Mouse (Mus musculus) c-Kit-positive CD71-negative TER-119-negative erythroid progenitor cells, embryonic 14.5 days (primary cell): ENCODE data around the gene Kcnj12.
A peak's percentile ranks its signal among the peaks of the same experiment; 100 is the strongest.

Experiments
- DNase-seq: peaks from one replicate; pipeline ENCODE4 v3.0.0-alpha.2; 2013; ENCODE audit warnings: low read depth

The Kcnj12 gene

DNA sequence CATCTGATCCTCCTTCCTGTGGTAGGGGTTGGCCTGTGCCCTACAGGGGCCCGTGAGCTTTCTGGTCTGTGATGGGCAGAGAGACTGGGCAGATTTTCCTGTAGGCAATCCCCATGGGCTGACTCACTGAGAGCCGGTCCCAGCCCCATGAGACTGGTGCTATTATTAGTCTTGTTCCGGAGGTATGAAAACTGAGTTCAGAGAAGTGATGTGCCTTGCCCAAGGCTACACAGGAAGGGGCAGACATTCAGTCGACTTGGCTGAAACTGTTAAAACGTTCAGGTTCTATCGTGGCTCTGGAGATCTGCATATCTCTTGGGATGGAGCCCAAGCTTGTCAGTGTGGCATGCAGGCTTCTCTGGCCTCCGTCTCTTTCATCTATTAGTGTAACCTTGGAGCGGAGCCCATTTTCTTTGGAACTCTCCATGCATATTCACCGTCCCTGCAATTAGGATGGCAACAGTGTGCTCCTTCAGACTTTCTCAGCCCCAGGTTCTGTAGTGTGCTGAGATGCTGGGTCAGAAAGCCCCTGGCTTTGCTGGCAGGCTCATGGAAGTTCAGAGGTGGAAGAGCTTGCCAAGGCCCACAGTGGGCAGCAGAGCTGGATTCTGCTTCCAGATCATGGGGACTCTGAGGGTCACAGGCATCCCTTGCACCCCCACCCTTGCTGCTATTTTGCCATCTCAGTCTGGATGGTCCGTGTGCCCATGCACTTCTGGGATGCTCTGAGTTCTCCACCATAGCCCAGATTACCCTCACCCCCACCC is 37.5 kb downstream of the Kcnj12 start:
- DNase-seq, result no peak

DNA sequence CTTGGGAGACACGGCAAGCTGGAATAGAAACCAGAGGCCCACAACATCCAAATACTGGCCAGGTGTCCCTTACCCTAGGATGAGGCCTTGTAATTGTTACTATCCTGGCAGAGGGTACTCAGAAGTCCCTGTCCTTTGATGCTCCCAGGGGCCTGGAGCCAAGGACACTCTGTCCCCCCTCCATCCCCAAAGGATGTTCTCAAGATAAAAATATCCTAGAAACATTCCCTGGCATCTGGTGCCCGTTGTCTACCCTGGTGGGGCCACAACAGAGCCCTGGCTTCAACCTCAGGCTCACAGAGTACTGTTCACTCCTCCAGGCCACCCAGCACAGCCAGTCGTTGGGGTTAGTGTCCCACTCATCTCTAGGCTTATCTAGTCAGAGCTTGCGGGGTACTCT is 38.3 kb downstream of the Kcnj12 start:
- DNase-seq, result no peak

DNA sequence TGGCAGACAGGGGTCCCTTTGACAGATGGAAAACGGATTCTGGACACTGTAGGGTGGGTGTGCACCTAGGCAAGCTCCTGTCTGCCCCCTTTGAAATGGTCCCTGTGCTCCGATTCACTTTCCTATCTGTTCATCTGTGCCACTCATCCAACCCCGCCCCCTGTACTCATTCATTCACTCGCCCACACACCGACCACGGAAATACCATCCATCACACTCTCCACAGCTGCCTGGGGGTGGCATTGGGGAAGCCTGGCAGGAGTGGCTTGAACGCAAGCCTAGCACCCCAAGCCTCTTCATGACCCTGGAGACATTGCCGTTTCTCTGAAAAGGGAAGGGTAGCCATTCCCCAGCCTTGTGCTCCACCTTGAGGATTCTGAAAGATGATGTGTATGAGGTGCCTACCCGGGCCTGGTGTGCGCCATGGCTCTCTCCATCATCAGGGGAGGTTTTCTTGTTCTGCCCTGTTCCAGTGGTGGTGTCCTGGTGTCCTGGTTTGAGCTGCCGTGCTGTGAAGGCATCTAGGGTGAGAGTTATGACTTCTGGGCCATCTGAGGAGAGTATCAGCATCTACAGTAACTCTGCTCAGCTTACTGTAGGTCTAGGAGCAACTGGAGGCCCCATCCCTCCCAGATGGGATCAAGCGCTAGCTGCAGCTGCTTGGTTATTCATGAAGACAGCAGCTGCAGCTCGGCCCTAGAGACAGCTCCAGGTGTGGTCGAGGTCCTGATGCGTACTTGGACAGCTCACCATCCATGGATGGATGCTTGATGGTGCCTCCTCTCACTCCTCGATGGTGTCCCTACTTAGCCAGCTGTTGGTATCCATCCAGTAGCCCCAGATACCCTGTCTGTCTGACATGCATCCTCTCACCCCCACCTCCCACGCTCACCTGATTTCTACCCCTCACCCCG is 40.4 kb downstream of the Kcnj12 start:
- no peak for DNase-seq

DNA sequence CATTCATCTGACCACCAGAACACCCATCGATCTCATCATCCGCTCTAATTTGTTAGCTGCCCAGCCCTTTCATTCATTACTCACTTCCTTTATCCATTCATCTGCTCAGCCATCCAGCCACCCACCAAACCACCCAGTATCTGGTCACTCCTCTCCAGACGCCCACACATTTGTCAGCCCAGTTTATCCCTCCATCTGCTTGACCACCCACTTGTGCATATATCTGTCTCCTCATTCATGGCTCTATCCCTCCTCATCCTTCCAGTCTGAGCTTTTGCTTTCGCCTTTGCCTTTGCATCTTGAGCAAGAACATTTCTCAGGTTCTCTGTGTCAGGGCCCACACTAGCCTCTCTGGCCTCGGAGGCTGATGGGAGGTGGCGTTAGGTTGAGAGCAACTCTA is 41.1 kb downstream of the Kcnj12 start:
- DNase-seq, result no peak

DNA sequence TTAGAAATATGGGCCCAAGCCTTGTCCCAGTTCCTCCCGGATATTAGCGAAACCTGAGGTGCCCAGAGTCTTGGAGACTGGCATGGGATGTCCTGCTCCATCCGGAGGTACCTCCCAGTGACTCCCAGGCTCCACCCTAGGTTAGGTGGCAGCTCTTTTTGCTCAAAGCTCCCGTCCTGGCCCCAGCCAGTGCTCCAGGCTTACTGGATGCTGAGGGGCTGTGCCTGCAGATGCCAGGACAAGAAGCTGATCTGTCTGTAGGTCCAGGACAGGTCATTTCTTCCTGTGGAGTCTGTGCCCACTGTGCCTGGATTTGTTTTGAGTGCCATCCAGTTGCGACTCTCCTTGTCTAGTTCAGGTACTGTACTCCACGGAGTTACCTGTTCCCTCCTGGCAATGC is 43.3 kb downstream of the Kcnj12 start:
- DNase-seq, result no peak

DNA sequence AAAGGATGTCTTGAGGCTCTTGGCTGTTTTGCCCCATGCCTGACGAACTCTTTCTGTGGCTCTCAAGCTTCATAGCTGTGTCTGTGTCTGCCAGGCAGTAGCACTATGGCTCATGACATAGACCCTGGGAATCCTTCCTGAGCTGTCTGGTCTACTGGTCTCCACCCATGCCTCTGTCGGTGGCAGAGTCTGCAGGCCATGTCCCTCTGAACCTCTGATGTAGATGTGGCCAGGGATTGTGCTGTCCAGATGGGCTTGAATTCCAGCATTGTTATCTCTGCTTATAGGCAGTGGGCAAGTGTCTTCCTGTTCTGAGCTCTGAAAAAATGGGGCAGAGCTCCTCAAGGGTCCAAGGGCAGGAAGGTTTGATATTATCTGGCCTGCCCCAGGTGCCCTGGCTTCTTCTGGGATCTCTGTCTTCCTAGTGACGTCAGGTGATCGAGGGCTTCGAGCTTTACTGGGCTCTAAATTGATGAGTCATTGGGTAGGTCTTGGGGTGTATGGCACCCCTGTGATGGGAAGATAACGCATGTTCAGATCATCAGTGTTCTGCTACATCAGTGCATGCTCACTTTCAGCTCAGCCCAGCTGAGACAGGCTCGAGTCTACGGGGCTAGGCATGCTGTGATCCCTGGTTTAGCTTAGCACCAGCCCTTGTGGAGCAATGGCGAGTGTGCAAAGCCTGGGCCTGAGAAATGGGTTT is 44.9 kb downstream of the Kcnj12 start:
- DNase-seq, result no peak

DNA sequence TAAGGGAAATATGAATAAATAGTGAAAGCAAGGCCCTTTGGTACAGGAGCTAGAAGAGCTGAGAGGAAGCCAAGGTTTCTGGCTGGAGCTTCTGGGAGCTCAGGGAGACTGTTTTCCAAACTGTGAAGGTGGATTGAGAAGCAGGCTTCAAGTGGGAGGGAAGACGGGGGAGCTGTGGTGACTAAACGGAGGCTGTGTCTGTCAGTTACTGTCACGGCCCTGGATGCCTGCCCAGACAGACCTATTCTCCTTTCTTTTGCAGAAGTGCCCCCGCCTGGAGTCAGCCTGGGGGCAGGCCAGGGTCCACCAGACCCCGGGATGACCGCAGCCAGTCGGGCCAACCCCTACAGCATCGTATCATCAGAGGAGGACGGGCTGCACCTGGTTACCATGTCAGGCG is 46.5 kb downstream of the Kcnj12 start:
- DNase-seq, result no peak

DNA sequence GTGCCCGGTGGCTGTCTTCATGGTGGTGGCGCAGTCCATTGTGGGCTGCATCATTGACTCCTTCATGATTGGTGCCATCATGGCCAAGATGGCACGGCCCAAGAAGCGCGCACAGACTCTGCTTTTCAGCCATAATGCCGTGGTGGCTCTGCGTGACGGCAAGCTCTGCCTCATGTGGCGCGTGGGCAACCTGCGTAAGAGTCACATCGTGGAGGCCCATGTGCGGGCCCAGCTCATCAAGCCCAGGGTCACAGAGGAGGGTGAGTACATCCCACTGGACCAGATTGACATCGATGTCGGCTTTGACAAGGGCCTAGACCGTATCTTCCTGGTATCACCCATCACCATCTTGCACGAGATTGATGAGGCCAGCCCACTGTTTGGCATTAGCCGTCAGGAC is 47.3 kb downstream of the Kcnj12 start:
- no peak for DNase-seq

DNA sequence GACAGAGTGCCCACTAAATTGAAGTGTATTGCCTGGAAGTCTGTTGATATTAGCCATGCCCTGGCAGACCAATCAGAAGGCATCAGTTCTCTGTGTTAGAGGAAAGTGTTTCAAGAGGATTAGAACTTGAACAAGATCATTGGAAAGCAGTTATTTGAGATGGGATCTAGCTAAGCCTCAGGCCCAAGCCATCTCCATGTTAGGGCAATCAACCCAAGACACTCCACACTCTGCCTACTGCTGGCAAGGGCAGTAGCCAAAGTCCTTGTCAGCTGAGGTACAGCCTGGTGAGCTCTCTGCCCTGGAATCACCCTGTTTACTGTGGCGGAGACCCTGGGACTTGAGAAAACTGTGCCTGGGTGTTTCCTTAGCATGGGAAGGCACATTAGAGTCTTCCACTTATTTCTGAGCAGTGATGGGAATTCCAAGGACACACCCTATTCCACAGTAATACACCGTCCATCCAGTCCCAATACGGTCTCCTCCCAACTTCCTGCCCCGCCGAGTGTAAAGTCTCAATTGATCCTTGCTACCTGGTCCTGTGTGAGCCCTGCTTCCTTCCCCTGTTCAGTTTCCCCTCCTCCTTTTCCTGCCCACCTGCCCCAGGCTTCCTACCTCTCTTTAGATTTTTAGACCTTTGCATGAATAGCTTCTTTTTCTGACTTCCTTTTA is 52.4 kb downstream of the Kcnj12 start:
- no peak for DNase-seq

DNA sequence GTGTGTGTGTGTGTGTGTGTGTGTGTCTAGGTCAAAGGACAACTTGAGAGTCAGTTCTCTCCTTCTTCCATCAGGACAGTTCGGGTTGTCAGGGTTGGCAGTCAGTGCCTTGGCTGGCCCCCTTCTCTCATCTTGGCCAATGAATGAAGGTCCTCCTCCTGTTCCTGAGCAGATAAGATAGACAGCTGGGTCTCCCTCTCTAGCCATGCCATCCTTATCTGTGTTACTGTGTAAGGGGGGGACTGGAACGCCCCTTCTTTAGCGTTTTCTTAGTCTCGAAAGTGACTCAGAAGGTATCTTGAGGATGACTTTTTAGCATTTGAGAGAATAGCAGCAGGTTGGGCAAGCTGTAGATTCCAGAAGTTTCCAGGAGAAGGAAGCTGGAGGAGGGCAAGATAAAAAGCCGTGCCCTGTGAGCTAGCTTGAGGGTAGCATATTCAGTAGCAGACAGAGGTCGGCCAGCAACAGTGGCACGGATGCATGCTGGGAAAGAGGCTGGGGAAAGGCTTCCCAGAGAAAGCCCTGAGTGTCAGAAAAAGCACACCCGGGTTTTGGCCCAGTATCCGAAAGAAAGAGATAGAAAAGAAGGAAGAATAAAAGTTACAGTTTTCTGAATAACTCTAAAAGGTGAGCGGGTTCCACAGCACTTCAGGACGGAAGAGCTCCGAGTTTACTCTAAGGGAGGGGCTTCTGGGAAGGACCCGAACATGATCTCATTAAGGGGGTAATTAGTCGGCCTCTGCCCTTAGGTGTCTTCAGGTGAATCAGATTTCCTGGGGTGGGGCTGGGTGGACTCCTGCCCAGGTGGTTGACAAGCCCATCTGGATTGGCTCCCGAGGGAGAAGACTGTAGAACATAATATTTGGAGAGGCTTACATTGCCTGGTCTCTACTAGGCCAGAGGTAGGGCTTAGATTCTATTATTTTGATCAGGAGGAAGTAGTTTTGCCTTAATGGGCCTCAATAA is 53.3 kb downstream of the Kcnj12 start:
- DNase-seq, result peak; percentile 16

DNA sequence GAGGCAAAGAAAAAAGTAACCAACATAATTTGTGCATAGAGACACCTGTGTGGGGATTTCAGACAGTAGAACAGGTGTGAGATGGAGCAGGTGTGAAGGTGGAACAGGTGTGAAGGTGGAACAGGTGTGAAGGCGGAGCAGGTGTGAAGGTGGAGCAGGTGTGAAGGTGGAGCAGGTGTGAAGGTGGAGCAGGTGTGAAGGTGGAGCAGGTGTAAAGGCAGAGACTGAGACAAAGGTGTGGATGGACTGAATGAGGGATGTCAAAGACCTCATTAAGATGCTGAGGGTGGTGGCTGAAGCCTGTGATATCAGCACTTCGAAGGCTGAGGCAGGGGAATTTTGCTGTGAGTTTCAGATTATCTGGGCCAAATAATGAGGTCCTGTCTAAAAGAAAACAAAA is 59.3 kb downstream of the Kcnj12 start:
- no peak for DNase-seq

DNA sequence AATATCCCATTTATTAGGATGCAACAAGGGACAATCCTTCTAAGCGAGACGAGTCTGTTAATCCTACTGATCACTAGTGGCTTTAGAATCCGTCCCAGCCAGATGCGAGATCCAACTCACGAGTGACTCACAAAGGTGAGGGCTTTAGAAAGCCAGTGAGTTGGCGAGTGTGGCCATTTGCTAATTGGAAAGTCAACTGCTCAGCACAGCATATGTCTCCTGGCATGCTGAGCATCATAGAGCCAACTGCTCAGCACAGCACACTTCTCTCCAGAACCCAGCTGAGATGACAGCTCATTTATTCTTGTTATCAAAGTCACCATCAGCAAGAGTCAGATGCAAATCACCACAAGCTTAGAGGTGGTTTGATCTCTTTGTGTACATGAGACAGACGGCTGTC is 67.8 kb downstream of the Kcnj12 start:
- no peak for DNase-seq

DNA sequence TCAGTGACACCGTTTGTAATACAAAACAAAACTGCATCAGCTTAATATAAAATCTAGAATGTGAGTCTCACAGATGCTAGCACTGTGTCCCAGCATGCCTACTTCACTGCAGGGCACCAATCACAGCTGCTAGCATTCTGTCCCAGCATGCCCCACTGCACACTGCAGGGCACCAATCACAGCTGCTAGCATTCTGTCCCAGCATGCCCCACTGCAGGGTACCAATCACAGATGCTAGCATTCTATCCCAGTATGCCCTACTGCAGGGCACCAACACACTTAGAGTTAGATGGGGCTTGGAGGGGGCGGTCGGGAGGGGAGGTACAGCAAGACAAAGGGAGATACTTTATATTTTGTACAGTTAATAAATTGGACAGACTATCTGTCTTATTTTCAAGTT is 68.8 kb downstream of the Kcnj12 start:
- DNase-seq, result no peak

DNA sequence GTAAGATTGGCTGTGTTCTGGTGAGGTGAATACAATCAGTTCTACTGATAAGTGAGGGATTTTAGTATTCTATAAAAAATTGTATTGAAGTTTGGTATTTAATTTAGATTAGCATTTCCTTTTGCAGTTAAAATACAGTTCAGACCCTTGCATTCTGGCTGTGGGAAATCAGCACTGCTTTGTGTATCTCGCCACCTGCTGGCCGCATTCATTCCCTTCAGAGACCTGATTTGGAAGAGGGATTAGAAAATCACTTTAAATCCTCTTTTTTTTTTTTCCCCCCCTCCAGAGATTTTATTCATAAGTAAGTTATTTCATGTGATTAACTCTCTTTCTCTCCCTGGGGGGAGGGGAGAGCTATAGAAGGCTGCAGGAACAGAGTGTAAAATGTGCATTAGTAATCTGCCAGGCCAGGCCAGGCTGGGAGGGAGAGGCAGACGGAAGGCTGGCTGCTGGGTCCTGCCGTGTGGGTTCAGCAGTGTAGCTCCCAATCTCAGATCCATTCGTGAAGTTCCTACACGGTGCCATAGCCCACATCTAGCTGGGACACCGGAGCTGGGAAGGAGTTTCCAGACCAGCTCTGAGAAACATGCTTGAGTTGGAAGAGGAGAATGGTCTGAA is 69.4 kb downstream of the Kcnj12 start:
- DNase-seq, result peak; percentile 44

DNA sequence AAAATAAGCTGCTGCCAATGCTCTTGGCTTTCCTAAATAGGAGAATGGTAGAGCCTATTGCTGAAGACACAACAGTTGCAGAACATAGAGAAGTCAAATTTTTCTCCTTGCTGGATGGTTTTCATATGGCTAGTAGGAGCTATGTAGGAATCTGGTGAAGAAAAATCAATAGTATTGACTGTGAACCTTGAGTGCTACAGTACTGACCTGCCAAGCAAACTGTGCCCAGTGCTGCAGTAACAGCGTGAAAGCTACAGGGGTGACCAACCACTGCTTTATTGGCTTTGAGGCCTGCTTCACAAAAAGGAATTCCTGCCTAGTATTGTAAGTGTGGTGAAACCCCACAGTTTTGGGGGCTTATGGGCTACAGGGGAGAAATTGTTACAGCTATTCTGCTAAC is 75.7 kb downstream of the Kcnj12 start:
- DNase-seq, result no peak

DNA sequence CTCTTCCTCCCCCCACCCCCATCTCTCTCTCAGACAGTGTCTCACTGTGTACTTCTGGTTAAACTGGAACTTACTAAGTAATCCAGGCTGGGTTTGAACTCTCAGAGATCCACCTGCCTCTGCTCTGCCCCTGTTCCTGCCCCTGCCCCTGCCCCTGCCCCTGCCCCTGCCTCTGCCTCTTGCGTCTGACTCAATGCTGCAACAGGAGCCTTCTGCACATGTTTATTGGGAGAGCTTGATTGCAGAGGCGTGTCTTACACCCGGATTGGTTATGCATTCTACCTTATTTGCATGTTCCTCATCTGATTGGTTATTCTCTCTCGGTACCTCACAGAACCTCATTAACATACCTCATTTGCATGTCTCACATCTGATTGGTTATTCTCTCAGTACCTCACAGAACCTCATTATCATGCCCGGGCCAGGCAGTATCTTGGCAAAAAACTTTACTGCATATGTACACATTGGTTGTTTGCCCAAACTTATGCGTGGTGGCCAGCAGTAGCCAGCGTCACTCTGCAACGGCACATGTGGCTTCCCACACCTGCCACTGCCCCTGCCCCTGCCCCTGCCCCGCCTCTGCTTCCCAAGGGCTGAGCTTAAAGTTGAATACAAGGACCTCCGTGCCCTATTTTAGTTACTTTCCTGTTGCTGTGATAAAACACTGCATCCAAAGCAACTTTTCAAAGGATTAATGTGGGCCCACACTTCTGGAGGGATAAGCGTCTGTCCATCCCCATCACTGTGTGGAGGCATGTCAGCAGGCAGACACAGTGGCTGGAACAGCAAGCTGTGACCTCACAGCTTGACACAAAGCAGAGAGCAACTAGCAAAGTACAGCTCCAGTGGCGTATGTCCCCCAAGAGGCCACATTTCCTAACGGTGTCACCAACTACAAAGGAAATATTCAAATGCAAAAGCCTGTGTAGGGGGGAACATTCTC is 80.3 kb downstream of the Kcnj12 start:
- DNase-seq, result no peak

DNA sequence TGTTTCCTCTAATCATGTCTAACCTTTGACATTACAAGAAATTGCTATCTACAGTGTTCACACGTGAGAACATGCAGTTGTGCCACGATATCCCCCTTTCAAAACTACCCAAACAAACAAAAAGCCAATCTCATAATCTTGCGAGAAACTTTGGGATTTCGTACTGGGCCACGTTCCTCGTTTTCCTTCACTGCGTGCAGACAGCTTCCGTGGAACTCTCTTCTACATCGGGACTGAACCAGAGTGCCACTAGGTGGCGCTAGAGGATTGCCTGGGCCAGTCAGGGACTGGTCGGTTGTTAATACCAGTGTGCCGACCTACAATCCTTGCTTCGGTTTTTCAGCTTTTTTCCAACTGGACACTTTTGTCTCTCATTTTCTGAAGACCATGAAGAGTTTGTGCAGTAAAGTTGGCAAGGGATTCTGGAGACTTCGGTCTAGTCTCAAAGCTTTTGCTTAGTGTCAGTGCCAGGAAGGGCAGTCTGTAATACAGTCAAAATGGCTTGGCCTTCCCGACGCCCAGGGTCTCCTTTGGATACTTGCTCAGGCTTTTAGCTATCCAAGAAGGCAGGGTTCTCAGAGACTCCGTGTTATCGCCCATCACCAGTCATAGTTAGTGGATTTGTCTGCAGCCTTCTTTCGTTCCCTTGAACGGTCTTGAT is 82.0 kb downstream of the Kcnj12 start:
- DNase-seq, result peak; percentile 87

DNA sequence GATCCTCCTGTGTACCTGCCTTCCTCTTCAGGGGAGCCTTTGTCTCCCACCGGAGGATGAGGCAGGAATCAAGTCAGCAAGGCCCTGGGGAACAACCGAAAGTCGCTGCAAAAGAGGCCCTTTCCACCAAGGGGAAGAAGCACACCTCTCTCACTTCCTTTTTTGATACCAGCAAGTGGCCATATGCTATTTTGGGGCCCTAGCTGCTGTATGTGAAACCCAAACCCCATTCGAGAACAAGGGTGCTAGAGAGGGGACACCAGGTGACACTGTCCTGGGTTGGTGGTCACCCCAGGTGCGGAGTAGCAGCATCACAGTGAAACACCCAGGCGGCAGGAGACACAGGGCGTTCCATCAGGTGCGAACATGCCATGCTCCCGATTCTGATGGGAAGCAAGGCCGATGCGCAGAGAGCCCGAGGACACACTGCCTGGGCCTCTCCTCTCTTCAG is 86.6 kb downstream of the Kcnj12 start:
- DNase-seq, result no peak

DNA sequence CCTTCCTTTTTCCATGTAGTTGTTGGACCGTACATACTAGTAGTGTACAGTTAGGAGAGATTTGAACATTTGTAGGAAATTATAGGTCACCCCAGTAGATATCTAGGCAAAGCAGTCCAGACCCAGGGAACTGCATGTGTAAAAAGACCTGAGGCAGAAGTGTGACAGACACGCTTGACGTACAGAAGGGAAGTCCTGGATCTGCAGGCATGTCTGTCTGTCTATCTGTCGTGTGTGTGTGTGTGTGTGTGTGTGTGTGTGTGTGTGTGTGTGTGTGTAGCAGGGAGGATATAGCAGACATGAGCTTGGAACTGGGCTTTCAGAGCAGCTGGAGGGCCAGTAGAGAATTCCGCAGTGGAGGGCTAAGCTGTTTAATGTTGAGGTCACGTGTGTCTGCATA is 87.3 kb downstream of the Kcnj12 start:
- no peak for DNase-seq
